Mouse (Mus musculus) neural tube, embryonic 15.5 days (tissue): ENCODE results near the gene Zmym2. TPM values are rescaled to one million over a fixed set of nuclear protein-coding genes. Genes with fewer than 3 reads are reported as not detected.
"Not testable (repeated sequence)": the region's sequence is repeated elsewhere in the genome, so short reads cannot be mapped to it uniquely, and the experiment has no call there.

Experiments used
- ATAC-seq: fragments of 200-750 bp; cut with Nextera tagmentation; 2 replicates; pipeline ENCODE4 v1.8.0; 2017; ENCODE audit warnings: mild to moderate bottlenecking, moderate TSS enrichment, moderate library complexity; ENCODE audit not compliant: low FRiP score
- H3K27ac ChIP-seq: fragments of 300-500 bp; sonication (generic); replicated peaks from 2 replicates; pipeline ENCODE4 v1.5.1; 2015; ENCODE audit warnings: mild to moderate bottlenecking, inconsistent platforms
- H3K27me3 ChIP-seq: fragments of 300-500 bp; sonication (generic); replicated peaks from 2 replicates; pipeline ENCODE4 v1.6.1; 2015; ENCODE audit warnings: inconsistent platforms
- H3K36me3 ChIP-seq: fragments of 300-500 bp; sonication (generic); 2 replicates; pipeline ENCODE4 v1.6.1; 2015; ENCODE audit warnings: inconsistent platforms
- H3K4me1 ChIP-seq: fragments of 300-500 bp; sonication (generic); 2 replicates; pipeline ENCODE4 v1.6.1; 2015; ENCODE audit warnings: inconsistent platforms
- H3K4me2 ChIP-seq: fragments of 300-500 bp; sonication (generic); 2 replicates; pipeline ENCODE4 v1.6.1; 2015; ENCODE audit warnings: inconsistent platforms, mild to moderate bottlenecking, moderate library complexity
- H3K4me3 ChIP-seq: fragments of 300-500 bp; sonication (generic); replicated peaks from 2 replicates; pipeline ENCODE4 v1.5.1; 2015; ENCODE audit warnings: mild to moderate bottlenecking, inconsistent platforms
- H3K9ac ChIP-seq: fragments of 300-500 bp; sonication (generic); replicated peaks from 2 replicates; pipeline ENCODE4 v1.6.1; 2015; ENCODE audit warnings: mild to moderate bottlenecking, inconsistent platforms
- H3K9me3 ChIP-seq: fragments of 300-500 bp; sonication (generic); replicated peaks from 2 replicates; pipeline ENCODE4 v1.6.1; 2016; ENCODE audit warnings: inconsistent platforms
- WGBS: fragments of 180-500 bp; shearing (Covaris S2); methylation state at CpG from one replicate; pipeline ENCODE4 v1.1.7; 2015; ENCODE audit warnings: mixed read lengths; 5-methylcytosine and 5-hydroxymethylcytosine counted together
- polyA plus RNA-seq: library from polyadenylated mRNA; unstranded; fragments of >200 nt; fragmentation: Nextera tagmentation; extraction: Ambion mirVana; gene quantifications from 2 replicates; pipeline ENCODE4 v1.2.1, GENCODE M21; 2015

Zmym2 gene
- polyA plus RNA-seq, 1 experiment from 2014 or later: 47.3 TPM

DNA sequence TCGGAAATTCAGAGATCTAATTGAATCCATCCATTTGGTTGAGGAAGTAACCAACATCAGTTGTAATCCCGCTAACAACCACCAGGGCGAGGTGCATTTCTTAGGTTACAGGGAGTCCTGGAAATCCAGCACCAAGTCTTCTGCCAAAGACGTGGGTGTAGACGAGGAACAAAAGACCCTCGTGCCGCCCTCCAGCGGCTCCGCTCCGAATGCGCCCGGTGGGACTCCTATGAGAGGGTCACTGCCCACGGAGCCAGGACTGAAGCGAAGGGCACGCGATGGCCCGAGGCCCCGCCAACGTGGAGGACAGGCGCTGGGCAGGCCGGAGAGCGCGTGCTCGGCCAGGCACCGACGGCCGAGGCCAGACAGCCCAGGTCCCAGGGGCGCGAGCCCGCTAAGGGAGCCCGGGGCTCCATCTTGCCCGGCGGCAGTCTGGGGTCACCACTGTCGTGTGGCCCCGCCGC lies 1.1 kb upstream of the Zmym2 start:
- ATAC-seq: peak; percentile 28
- peak overlapping the region; percentile 94 for H3K27ac ChIP-seq
- H3K9ac ChIP-seq: peak overlapping the region; percentile 68
- H3K9me3 ChIP-seq: no peaks in the 10 kb centered on the region
- no peaks in the 10 kb centered on the region for H3K36me3 ChIP-seq
- WGBS: under 1% methylated on average over 36 of the region's 36 CpGs
- peaks cover 29% of the 10 kb centered on the region for H3K4me1 ChIP-seq
- no peaks in the 10 kb centered on the region for H3K27me3 ChIP-seq
- peak overlapping the region; percentile 73 for H3K4me2 ChIP-seq
- peak overlapping the region; percentile 60 for H3K4me3 ChIP-seq

DNA sequence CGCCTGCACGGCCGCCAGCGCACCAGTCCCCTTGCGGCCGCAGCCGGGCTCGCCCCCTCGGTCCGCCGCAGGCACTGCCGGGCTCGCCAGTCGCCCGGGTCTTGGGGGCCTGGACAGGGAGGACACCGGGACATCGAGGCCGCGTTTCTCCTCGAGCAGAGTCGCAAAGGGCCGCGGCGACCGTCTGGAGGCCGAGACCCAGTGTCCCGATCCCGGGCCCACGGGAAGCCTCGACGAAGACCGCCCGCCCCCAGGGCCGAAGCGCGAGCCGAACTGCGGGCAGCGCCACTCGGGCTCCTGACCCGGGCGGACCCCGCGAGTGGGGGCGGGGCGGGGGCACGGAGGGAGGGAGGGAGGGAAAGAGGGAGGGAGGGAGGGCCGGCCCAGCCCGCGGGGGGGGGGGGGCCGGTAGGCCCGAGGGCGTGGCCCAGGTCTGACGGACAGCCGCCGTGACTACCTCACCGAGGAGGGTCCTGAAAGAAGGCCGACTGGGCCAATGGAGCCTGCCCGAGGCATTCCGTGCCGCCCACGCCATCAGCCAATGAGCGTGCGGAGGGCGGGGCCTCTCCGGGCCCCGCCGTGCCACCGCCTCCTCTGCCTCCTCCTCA lies 363 bp upstream of the Zmym2 start:
- not testable (repeated sequence) for H3K36me3 ChIP-seq, H3K9me3 ChIP-seq, H3K27me3 ChIP-seq
- Histone ChIP-seq H3K9ac (peak overlapping the region; percentile 68), H3K4me3 (peak overlapping the region; percentile 60), H3K4me1 (peaks cover 32% of the 10 kb centered on the region), H3K27ac (peak overlapping the region; percentile 94), H3K4me2 (peak overlapping the region; percentile 73)
- under 1% methylated on average over 41 of the region's 69 CpGs for WGBS
- peak; percentile 97 for ATAC-seq

DNA sequence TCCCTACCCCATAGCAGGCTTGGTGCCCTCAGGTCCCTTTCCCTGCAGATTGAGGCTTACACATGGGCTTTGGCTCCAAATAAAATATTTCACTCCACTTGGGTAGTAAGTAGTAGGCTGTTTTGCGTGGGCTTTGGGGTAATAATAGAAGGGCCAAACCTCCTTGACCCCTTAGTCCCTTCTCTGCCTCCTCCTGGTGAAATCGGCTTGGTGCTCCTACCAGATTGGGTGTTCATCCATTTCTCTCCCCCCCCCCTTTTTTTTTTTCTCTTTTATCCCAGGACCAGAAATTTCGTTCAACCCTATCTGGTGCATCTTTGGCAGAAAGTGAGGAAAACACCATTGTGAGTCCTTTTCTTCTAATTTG lies 1.0 kb downstream of the Zmym2 start:
- Histone ChIP-seq H3K4me3 (peak overlapping the region; percentile 64), H3K36me3 (no peaks in the 10 kb centered on the region), H3K4me1 (peaks cover 32% of the 10 kb centered on the region), H3K9me3 (no peaks in the 10 kb centered on the region), H3K9ac (peak overlapping the region; percentile 93), H3K27me3 (no peaks in the 10 kb centered on the region), H3K27ac (peak overlapping the region; percentile 99), H3K4me2 (peak overlapping the region; percentile 68)
- ATAC-seq: no peak
- 0% methylated on average over 3 of the region's 3 CpGs for WGBS

- Histone ChIP-seq H3K9ac (peak overlapping the region; percentile 93), H3K27ac (peak overlapping the region; percentile 99), H3K9me3 (no peaks in the 10 kb centered on the region), H3K4me2 (peak overlapping the region; percentile 68), H3K27me3 (no peaks in the 10 kb centered on the region), H3K36me3 (no peaks in the 10 kb centered on the region), H3K4me3 (peak overlapping the region; percentile 64), H3K4me1 (peaks cover 32% of the 10 kb centered on the region)
- 0% methylated on average over 9 of the region's 9 CpGs for WGBS
- no peak for ATAC-seq
These were observed 1.4 kb downstream of the Zmym2 start for GRCm38 (mm10) chr14:56887887-56888286.

DNA sequence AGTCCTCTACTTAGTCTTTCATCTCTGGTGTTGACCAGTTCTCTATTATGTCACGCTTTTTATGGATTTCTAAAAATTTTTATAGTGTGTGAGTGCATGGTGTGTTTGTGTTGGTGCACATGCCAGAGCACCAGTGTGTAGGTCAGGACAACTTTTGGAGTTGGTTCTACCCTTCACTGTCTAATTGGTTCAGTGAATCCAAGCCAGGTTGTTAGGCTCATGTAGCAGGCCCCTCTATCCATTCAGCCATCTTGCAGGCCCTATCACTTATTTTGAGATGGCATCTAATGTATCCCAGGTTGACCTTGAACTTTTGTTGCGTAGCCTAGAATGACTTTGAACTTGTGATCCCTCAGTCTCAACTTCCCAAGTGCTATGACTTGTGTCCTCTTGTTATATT lies 2.0 kb downstream of the Zmym2 start:
- 76% methylated on average over 2 of the region's 2 CpGs for WGBS
- peak overlapping the region; percentile 64 for H3K4me3 ChIP-seq
- no peaks in the 10 kb centered on the region for H3K27me3 ChIP-seq
- peaks cover 32% of the 10 kb centered on the region for H3K4me1 ChIP-seq
- H3K9me3 ChIP-seq: no peaks in the 10 kb centered on the region
- H3K9ac ChIP-seq: no peak overlapping the region
- no peak overlapping the region for H3K27ac ChIP-seq
- peak overlapping the region; percentile 68 for H3K4me2 ChIP-seq
- no peak for ATAC-seq
- H3K36me3 ChIP-seq: peaks cover 3% of the 10 kb centered on the region; the same call in 1 of the 2 replicates

DNA sequence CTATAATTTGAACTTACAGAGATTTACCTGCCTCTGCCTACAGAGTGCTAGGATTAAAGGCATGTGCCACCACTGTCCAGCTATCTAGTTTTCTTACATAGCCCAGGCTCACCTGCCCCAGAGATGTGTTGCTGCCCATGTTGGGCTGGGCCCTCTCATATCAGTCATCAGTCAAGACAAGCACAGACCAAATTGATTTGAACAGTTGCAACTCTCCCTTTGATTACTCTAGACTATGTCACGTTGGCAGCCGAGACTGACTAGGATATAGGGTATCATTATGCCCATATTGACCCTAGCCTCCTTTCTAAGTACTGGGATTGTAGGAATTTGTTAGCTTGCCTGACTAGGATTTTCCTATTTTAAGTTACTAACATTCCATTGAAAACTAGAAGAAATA lies 8.0 kb downstream of the Zmym2 start:
- H3K27ac ChIP-seq: no peak overlapping the region
- H3K9ac ChIP-seq: no peak overlapping the region
- H3K4me1 ChIP-seq: peaks cover 12% of the 10 kb centered on the region
- no peaks in the 10 kb centered on the region for H3K9me3 ChIP-seq
- no peak for ATAC-seq
- H3K4me3 ChIP-seq: no peak overlapping the region
- peaks cover 16% of the 10 kb centered on the region for H3K36me3 ChIP-seq
- H3K4me2 ChIP-seq: no peak overlapping the region
- no peaks in the 10 kb centered on the region for H3K27me3 ChIP-seq
- 96% methylated on average over 2 of the region's 2 CpGs for WGBS

DNA sequence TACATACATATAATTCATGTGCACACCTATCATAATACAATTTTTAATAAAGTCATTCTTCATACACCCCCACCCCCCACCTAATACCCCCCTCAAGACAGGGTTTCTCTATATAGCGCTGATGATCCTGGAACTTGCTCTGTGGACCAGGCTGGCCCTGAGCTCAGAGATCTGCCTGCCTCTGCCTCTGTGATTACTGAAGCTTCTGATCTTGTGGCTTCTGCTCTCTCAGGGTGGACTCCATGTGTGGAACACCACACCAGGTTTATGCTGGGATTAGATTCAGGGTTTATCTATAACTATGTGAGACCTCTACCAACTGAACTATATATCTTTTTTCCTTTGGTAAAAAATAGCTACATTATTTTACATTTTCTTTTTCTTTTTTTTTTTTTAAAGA lies 10.1 kb downstream of the Zmym2 start:
- Histone ChIP-seq H3K9ac (no peak overlapping the region), H3K4me2 (no peak overlapping the region), H3K4me3 (no peak overlapping the region), H3K36me3 (peaks cover 16% of the 10 kb centered on the region), H3K9me3 (no peaks in the 10 kb centered on the region), H3K27me3 (no peaks in the 10 kb centered on the region), H3K4me1 (no peaks in the 10 kb centered on the region), H3K27ac (no peak overlapping the region)
- WGBS: 100% methylated on average over 1 of the region's 1 CpGs
- ATAC-seq: no peak

GRCm38 (mm10) chr14:56897475-56897874 lies 11.0 kb downstream of the Zmym2 start:
- 93% methylated on average over 2 of the region's 2 CpGs for WGBS
- H3K4me3 ChIP-seq: no peak overlapping the region
- no peak overlapping the region for H3K27ac ChIP-seq
- peaks cover 17% of the 10 kb centered on the region for H3K36me3 ChIP-seq
- H3K27me3 ChIP-seq: no peaks in the 10 kb centered on the region
- H3K4me2 ChIP-seq: no peak overlapping the region
- H3K9ac ChIP-seq: no peak overlapping the region
- ATAC-seq: no peak
- H3K4me1 ChIP-seq: no peaks in the 10 kb centered on the region
- H3K9me3 ChIP-seq: no peaks in the 10 kb centered on the region

GRCm38 (mm10) chr14:56899656-56900055 lies 13.2 kb downstream of the Zmym2 start:
- ATAC-seq: no peak
- Histone ChIP-seq H3K9me3 (no peaks in the 10 kb centered on the region), H3K4me1 (0 out of 2 replicates have a peak, but pooled peaks cover 3% of the 10 kb centered on the region), H3K4me2 (no peak overlapping the region), H3K27ac (no peak overlapping the region), H3K27me3 (no peaks in the 10 kb centered on the region), H3K4me3 (no peak overlapping the region), H3K36me3 (peaks cover 19% of the 10 kb centered on the region), H3K9ac (no peak overlapping the region)

DNA sequence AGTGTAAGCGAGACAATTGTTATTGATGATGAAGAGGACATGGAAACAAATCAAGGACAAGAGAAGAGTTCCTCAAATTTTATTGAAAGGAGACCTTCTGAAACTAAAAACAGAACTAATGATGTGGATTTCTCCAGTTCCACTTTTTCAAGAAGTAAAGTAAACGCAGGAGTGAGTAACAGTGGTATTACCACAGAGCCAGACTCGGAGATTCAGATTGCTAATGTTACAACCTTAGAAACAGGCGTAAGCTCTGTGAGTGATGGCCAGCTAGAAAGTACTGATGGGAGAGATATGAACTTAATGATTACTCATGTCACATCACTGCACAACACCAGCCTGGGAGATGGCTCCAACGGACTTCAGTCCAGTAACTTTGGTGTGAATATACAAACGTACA lies 16.6 kb downstream of the Zmym2 start:
- WGBS: 93% methylated on average over 6 of the region's 6 CpGs

GRCm38 (mm10) chr14:56905696-56906095 lies 19.2 kb downstream of the Zmym2 start:
- Histone ChIP-seq H3K27me3 (no peaks in the 10 kb centered on the region), H3K4me2 (no peak overlapping the region), H3K4me3 (no peak overlapping the region), H3K9me3 (no peaks in the 10 kb centered on the region), H3K27ac (no peak overlapping the region), H3K4me1 (peaks cover 11% of the 10 kb centered on the region; the same call in 1 of the 2 replicates), H3K36me3 (peaks cover 17% of the 10 kb centered on the region; the same call in 1 of the 2 replicates), H3K9ac (no peak overlapping the region)
- ATAC-seq: no peak
- WGBS: 88% methylated on average over 1 of the region's 1 CpGs

More for the DNA sequence above, 16.6 kb downstream of the Zmym2 start:
- no peak overlapping the region for H3K9ac ChIP-seq
- H3K36me3 ChIP-seq: peaks cover 20% of the 10 kb centered on the region; the same call in 1 of the 2 replicates
- no peak overlapping the region for H3K27ac ChIP-seq
- H3K9me3 ChIP-seq: no peaks in the 10 kb centered on the region
- no peak for ATAC-seq
- no peak overlapping the region for H3K4me3 ChIP-seq
- peaks cover 8% of the 10 kb centered on the region; the same call in 1 of the 2 replicates for H3K4me1 ChIP-seq
- H3K27me3 ChIP-seq: no peaks in the 10 kb centered on the region
- no peak overlapping the region for H3K4me2 ChIP-seq

DNA sequence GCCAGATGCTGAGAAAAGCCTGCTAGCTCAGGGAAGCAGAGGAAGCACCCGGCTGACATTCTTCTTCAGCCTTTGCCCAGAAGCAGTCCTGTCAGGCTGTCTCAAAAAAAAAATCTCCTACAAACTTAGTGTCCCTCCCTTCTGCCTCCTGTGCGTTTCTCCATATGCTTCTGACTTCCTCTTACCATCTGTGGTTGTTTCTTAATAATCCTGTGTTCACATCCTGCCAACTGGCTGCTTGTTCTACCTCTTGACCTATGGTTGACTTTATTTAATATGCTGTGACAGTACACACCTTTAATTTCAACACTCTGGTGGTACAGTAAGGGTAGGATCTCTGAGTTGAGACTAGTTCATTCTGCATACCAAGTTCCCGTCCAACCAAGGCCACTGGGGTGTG lies 32.1 kb downstream of the Zmym2 start:
- no peak overlapping the region for H3K9ac ChIP-seq
- H3K27ac ChIP-seq: no peak overlapping the region
- WGBS: 79% methylated on average over 3 of the region's 3 CpGs
- no peak overlapping the region for H3K4me2 ChIP-seq
- no peak for ATAC-seq
- no peaks in the 10 kb centered on the region for H3K9me3 ChIP-seq
- no peaks in the 10 kb centered on the region for H3K27me3 ChIP-seq
- H3K36me3 ChIP-seq: peaks cover 5% of the 10 kb centered on the region
- H3K4me3 ChIP-seq: no peak overlapping the region
- H3K4me1 ChIP-seq: no peaks in the 10 kb centered on the region
